Mouse (Mus musculus): ENCODE data around the gene Foxd2. TPM values are rescaled to one million over a fixed set of nuclear protein-coding genes. Genes with fewer than 3 reads are reported as not detected.
A peak's percentile ranks its signal among the peaks of the same experiment; 100 is the strongest.

The Foxd2 gene
- polyA plus RNA-seq, 2 experiments: 0.02 TPM; not detected in 1

DNA sequence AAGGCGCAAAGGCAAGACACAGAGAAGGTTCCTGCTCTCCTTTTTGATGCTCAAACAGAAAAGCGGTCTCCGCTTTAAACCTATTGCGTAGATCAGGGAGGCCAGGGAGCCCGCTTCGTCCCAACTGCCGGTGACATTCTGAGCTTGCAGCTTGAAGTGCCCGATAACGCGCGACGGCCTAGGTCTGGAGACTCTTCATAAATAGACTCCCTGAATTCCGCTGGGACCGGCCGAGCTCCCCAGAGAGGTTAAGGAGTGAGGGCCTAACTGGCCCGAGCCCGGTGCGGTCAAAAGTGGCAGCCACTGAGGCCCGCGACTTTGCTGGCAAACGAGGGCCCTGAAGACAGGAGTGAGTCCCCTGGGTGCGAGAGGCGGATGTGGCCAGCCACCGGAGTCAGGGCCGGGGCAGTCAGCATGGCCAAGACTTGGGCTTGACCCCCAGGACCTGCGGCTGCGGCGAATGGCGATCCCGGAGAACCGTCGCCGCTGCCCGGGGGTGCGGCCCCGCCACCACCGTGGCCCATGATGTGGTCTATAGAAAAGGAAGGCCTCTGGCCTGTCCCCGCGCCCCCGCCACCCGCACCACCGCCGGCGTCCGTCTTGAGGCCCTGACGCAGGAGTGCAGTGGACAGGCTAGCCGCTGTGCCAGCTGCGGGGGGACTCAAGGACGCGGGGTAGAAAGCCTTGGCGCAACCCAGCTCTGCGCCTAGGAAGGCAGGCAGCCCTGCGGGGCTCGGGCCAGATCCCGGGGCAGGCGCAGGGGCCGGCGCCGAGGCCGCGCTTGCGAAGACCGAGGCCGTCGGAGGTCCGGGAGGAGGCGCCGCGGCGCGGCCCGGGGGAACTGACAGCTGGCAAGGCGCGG, 1.4 kb downstream of the Foxd2 start:
- DNase-seq (ENCODE audit: low read depth in 3 of 3, low spot score in 3 of 3): no peak

DNA sequence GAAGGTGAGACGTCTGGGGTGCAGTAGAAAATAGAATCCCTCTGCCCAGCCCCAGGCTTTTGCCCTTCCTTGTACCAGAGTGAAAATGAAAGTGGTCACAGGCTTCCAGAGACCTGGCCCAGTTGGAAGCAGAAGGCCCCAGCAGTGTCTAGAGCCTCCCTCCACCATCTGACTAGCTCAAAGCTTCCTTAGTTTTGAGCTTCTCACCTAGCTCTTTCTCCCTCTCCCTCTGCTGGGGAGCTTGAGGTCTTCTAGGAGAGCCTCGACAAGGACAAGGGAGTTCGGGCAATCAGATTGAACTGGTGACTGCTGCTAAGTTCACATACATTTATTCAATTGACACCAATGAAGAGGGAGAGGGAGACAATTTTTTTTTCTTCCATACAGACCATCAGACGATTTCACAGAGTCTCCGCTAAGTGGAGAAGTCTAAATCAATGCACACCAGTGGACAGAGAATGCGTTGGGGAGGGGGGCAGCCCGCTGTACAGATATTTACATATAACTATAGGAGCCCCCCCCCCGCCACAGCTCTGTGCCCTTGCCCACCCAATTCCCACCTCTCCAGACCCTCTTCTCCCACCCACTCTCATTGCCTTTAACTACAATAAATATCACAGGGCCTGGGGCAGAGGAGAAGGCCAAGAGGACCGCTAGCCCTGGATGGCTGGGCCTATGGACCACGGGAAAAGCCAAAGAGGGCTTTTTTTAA, 2.5 kb downstream of the Foxd2 start:
- TF ChIP-seq CTCF (IDR thresholded peaks at IDR 0.05; ENCODE audit: low read depth) (no peak), EP300 (IDR thresholded peaks at IDR 0.05; ENCODE audit: low read depth) (no peak)
- H3K9me3 ChIP-seq (ENCODE audit: control insufficient read depth, low read length): no peaks in the 10 kb centered on the region
- H3K36me3 ChIP-seq (replicated peaks; ENCODE audit: control insufficient read depth, insufficient read depth, low read depth): no peaks in the 10 kb centered on the region
- H3K4me2 ChIP-seq (ENCODE audit: low read depth): no peak overlapping the region
- no peak overlapping the region for H3K9ac ChIP-seq (replicated peaks)
- peaks cover 99% of the 10 kb centered on the region for H3K27me3 ChIP-seq (ENCODE audit: control insufficient read depth, insufficient read depth, low read length)
- WGBS (ENCODE audit: insufficient replicate concordance): 9% methylated on average over 10 of the region's 10 CpGs
- H3K4me1 ChIP-seq (replicated peaks; ENCODE audit: control insufficient read depth in 2 of 2, insufficient read depth in 2 of 2, low read length in 1 of 2): no peaks in the 10 kb centered on the region
- H3K4me3 ChIP-seq (ENCODE audit: insufficient read depth in 1 of 2, low read depth in 2 of 2, low read length in 2 of 2): no peak overlapping the region
- ATAC-seq (ENCODE audit: insufficient read depth) (no peak), DNase-seq (ENCODE audit: low read depth in 3 of 3, low spot score in 3 of 3) (no peak)
- H3K27ac ChIP-seq: no peak overlapping the region

More for the DNA sequence above, 1.4 kb downstream of the Foxd2 start:
- TF ChIP-seq CTCF (IDR thresholded peaks at IDR 0.05; ENCODE audit: low read depth): no peak
- H3K9me3 ChIP-seq (ENCODE audit: control insufficient read depth, low read length): no peaks in the 10 kb centered on the region
- no peak for ATAC-seq (ENCODE audit: insufficient read depth)
- H3K9ac ChIP-seq (replicated peaks): no peak overlapping the region
- H3K4me2 ChIP-seq (ENCODE audit: low read depth): no peak overlapping the region
- H3K36me3 ChIP-seq (replicated peaks; ENCODE audit: control insufficient read depth, insufficient read depth, low read depth): no peaks in the 10 kb centered on the region
- H3K27me3 ChIP-seq (ENCODE audit: control insufficient read depth, insufficient read depth, low read length): peaks cover 99% of the 10 kb centered on the region
- H3K4me3 ChIP-seq (ENCODE audit: insufficient read depth in 1 of 2, low read depth in 2 of 2, low read length in 2 of 2): peak overlapping the region in 1 of 2 experiments; percentile 50; a peak in 2 of 4 replicates
- H3K27ac ChIP-seq: no peak overlapping the region
- no peaks in the 10 kb centered on the region for H3K4me1 ChIP-seq (replicated peaks; ENCODE audit: control insufficient read depth in 2 of 2, insufficient read depth in 2 of 2, low read length in 1 of 2)
- whole genome bisulfite sequencing (ENCODE audit: insufficient replicate concordance): 3% methylated on average over 74 of the region's 74 CpGs

DNA sequence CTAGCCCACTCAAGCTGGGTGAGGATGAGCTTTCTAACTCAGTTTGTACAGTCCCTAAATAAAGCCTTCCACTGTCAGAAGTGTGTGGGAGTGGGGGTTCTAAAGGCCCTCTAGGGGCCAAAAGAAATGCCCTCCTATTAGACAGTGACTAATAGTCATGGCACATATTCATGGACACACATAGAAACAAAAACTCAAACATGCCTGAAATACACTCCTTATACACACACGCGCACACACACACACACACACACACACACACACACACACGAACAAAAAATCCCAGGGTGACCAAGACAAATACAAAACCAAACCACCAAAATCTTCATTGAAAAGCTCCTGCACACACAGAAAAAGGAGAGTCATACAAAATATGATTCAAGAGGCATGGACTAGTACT, 3.2 kb downstream of the Foxd2 start:
- DNase-seq (ENCODE audit: low read depth in 3 of 3, low spot score in 3 of 3) (no peak), ATAC-seq (ENCODE audit: insufficient read depth) (no peak)
- Histone ChIP-seq H3K4me2 (ENCODE audit: low read depth) (no peak overlapping the region), H3K4me1 (replicated peaks; ENCODE audit: control insufficient read depth in 2 of 2, insufficient read depth in 2 of 2, low read length in 1 of 2) (no peaks in the 10 kb centered on the region), H3K4me3 (ENCODE audit: insufficient read depth in 1 of 2, low read depth in 2 of 2, low read length in 2 of 2) (no peak overlapping the region), H3K9me3 (ENCODE audit: control insufficient read depth, low read length) (no peaks in the 10 kb centered on the region), H3K9ac (replicated peaks) (no peak overlapping the region), H3K27ac (no peak overlapping the region), H3K27me3 (ENCODE audit: control insufficient read depth, insufficient read depth, low read length) (peaks cover 99% of the 10 kb centered on the region), H3K36me3 (replicated peaks; ENCODE audit: control insufficient read depth, insufficient read depth, low read depth) (no peaks in the 10 kb centered on the region)
- TF ChIP-seq CTCF (IDR thresholded peaks at IDR 0.05; ENCODE audit: low read depth): no peak
- no peak for TF ChIP-seq EP300 (IDR thresholded peaks at IDR 0.05; ENCODE audit: low read depth)
- 41% methylated on average over 3 of the region's 3 CpGs for WGBS (ENCODE audit: insufficient replicate concordance)

DNA sequence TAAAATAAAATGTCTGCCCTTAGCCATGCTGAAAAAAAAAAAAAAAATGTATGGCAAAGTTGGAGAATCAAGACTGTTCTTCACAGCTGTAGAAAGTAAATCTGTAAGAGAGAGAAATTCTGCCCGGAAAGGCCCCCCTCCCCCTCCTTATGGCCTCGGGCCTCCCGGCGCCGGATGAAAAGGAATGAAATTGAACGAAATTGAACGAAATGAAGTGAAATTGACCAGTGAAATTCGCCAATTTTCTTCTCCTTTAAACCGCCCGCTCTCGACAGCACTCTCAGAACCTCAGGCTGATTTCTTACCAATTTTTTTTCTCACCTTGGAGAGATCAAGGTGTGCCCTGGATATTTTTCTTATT, 5.3 kb downstream of the Foxd2 start:
- H3K4me3 ChIP-seq (ENCODE audit: insufficient read depth in 1 of 2, low read depth in 2 of 2, low read length in 2 of 2): no peak overlapping the region
- H3K9ac ChIP-seq (replicated peaks): no peak overlapping the region
- DNase-seq (ENCODE audit: low read depth in 3 of 3, low spot score in 3 of 3): no peak
- H3K27ac ChIP-seq: no peak overlapping the region
- ATAC-seq (ENCODE audit: insufficient read depth): no peak
- H3K36me3 ChIP-seq (replicated peaks; ENCODE audit: control insufficient read depth, insufficient read depth, low read depth): no peaks in the 10 kb centered on the region
- no peaks in the 10 kb centered on the region for H3K9me3 ChIP-seq (ENCODE audit: control insufficient read depth, low read length)
- WGBS (ENCODE audit: insufficient replicate concordance): 1% methylated on average over 11 of the region's 11 CpGs
- TF ChIP-seq CTCF (IDR thresholded peaks at IDR 0.05; ENCODE audit: low read depth) (no peak), EP300 (IDR thresholded peaks at IDR 0.05; ENCODE audit: low read depth) (no peak)
- peaks cover 97% of the 10 kb centered on the region for H3K27me3 ChIP-seq (ENCODE audit: control insufficient read depth, insufficient read depth, low read length)
- H3K4me1 ChIP-seq (replicated peaks; ENCODE audit: control insufficient read depth in 2 of 2, insufficient read depth in 2 of 2, low read length in 1 of 2): no peaks in the 10 kb centered on the region
- no peak overlapping the region for H3K4me2 ChIP-seq (ENCODE audit: low read depth)

Measured in liver, embryonic 14.5 days (tissue).